Mouse (Mus musculus) myocyte (in vitro differentiated cells): ENCODE measurements around the gene Fstl4.

Source experiments
- CEBPB ChIP-seq: IDR thresholded peaks from 2 replicates; pipeline ENCODE4 v1.6.1; 2011; ENCODE audit warnings: mild to moderate bottlenecking, moderate library complexity; ENCODE audit not compliant: poor library complexity, insufficient read depth, severe bottlenecking
- E2F4 ChIP-seq: IDR thresholded peaks from one replicate; pipeline ENCODE4 v1.6.1; 2011; ENCODE audit warnings: mild to moderate bottlenecking, control low read depth, moderate library complexity; ENCODE audit not compliant: insufficient read depth
- MAX ChIP-seq: IDR thresholded peaks from one replicate; pipeline ENCODE4 v1.6.1; 2011; ENCODE audit warnings: low read depth, mild to moderate bottlenecking, control low read depth
- POLR2A ChIP-seq: IDR thresholded peaks from one replicate; pipeline ENCODE4 v1.6.1; 2011; ENCODE audit warnings: low read depth, mild to moderate bottlenecking, control low read depth, moderate library complexity; ENCODE audit not compliant: insufficient read length
- POLR2AphosphoS2 ChIP-seq: IDR thresholded peaks from one replicate; pipeline ENCODE4 v1.6.1; 2011; ENCODE audit warnings: low read depth, control low read depth; ENCODE audit not compliant: insufficient read length
- REST ChIP-seq: IDR thresholded peaks from one replicate; pipeline ENCODE4 v1.6.1; 2011; ENCODE audit warnings: mild to moderate bottlenecking, control low read depth, moderate library complexity; ENCODE audit not compliant: insufficient read depth, insufficient read length
- TCF12 ChIP-seq: IDR thresholded peaks from one replicate; pipeline ENCODE4 v1.6.1; 2011; ENCODE audit warnings: mild to moderate bottlenecking, control low read depth; ENCODE audit not compliant: poor library complexity, insufficient read depth, severe bottlenecking
- USF1 ChIP-seq: IDR thresholded peaks from one replicate; pipeline ENCODE4 v1.6.1; 2011; ENCODE audit warnings: low read depth, mild to moderate bottlenecking, control low read depth, moderate library complexity

- no peak for TF ChIP-seq POLR2AphosphoS2
- TF ChIP-seq POLR2A: no peak
- TF ChIP-seq MAX: no peak
- TF ChIP-seq USF1: no peak
- no peak for TF ChIP-seq CEBPB
- no peak for TF ChIP-seq TCF12
- no peak for TF ChIP-seq REST
- no peak for TF ChIP-seq E2F4
Observed at GRCm38 (mm10) chr11:53231836-53232235, 467.4 kb downstream of the Fstl4 start.
